Mouse (Mus musculus) retina, adult 2 months (tissue): ENCODE data around the gene Ctdnep1.
A peak's percentile ranks its signal among the peaks of the same experiment; 100 is the strongest.
"Not testable (repeated sequence)": the region's sequence is repeated elsewhere in the genome, so short reads cannot be mapped to it uniquely, and the experiment has no call there.

Experiments used
- DNase-seq: peaks from one replicate; pipeline ENCODE4 v3.0.0-alpha.2; 2012; ENCODE audit warnings: low read depth, low spot score

The Ctdnep1 gene

GRCm38 (mm10) chr11:69950807-69951459, 30.0 kb upstream of the Ctdnep1 start:
- no peak for DNase-seq

DNA sequence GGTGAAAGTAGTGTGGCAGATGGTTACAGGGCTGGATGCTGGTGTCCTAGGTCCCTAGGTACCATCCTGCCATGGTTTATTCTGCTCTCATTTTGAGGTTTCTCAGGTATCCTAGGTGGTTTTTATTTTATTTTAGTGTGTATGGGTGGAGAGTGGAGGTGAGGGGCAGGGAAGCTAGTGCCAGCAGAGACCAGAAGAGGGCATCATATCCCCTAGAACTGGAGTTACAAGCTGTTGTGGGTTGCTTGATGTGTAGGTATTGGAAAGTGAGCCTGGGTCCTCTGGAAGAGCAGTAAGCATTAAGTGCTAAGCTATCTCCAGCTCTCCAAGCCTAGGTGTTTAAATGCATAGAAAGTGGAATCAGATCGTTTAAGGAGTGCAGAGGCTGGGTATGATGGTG, 28.7 kb upstream of the Ctdnep1 start:
- DNase-seq = no peak

DNA sequence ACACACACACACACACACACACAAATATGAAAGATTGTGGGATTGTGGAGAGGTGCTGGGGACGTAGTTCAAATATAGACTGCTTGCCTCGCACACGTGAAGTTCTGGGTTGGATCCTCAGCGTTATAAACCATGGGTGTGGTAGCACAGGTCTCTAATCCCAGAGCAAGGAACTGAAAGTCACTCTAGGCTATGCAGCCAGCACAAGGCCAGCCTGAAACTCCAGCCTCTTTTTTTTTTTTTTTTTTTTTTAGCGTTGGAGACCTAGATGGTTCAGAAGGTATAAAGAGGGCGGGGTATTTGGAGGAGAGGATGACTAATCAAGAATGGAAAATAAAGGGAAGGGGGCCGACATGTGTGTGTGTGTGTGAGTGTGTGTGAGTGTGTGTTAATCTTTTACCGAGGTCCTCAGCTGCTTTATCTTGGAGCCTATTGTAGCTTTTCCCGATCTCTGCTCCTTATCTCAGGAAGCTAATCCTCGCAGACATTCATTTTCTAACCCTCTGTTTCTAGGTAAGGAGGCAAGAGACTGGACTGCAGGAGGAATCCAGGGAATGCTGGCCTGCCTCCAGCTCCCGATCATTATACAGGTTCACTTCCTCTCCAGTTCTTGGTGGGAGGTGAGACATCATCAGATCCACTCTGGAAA, 27.6 kb upstream of the Ctdnep1 start:
- DNase-seq = no peak

- not testable (repeated sequence) for DNase-seq
These were observed 25.3 kb upstream of the Ctdnep1 start for GRCm38 (mm10) chr11:69955618-69956017.

- DNase-seq = no peak
These were observed 24.7 kb upstream of the Ctdnep1 start for GRCm38 (mm10) chr11:69956218-69956617.

DNA sequence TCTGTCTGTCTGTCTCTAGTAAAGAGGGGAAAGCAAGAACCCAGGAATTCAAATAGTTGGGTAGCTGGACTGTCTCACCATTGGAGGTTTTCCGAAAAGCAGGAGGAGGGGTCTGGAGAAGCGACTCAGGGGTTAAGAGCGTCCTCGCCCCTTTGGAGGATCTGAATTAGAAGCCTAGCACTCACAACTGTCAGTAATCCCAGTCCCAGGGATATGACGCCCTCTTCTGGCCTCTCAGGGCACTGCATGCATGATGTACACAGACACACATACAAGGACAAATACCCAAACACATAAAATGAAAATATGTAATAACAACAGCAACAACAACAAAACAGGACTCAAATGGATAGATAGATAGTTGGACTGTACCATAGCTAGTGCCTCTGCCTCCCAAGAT, 20.3 kb upstream of the Ctdnep1 start:
- DNase-seq = no peak

- no peak for DNase-seq
These were observed 19.1 kb upstream of the Ctdnep1 start for GRCm38 (mm10) chr11:69961841-69962240.

DNA sequence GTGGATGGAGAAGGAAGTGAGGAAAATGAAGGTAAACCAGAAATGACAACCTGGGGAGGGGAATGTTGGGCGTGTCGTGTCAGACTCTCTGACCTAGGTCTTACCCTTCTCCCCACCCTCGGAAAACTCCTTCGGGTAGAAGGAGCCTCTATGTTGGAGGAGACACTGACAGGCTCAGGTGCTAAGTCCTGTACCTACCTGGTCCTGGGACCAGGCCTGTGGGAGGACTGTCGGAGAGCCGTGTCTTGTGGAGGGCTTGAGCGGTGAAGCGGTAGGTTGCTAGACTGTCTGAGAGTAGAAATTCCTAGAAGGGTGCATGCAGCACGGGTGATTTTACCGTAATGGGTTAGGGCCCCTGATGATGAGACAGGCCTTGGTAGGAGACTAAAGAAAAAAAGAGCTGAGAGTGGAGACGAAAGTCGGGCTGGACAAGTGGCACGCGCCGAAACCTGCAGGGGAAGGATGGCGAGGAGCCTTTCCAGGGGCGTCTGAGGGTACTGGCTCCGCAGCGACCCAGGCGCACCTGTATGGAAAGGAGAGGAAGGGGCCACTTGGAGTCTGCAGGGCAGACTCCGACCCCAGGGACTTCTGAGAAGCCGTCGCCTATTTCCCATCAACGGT, 16.2 kb upstream of the Ctdnep1 start, which contains the start of gene Cldn7:
Gene Cldn7, plus strand, starts transcription at position 130 of the 621 bp plus-strand sequence.
- DNase-seq = no peak

DNA sequence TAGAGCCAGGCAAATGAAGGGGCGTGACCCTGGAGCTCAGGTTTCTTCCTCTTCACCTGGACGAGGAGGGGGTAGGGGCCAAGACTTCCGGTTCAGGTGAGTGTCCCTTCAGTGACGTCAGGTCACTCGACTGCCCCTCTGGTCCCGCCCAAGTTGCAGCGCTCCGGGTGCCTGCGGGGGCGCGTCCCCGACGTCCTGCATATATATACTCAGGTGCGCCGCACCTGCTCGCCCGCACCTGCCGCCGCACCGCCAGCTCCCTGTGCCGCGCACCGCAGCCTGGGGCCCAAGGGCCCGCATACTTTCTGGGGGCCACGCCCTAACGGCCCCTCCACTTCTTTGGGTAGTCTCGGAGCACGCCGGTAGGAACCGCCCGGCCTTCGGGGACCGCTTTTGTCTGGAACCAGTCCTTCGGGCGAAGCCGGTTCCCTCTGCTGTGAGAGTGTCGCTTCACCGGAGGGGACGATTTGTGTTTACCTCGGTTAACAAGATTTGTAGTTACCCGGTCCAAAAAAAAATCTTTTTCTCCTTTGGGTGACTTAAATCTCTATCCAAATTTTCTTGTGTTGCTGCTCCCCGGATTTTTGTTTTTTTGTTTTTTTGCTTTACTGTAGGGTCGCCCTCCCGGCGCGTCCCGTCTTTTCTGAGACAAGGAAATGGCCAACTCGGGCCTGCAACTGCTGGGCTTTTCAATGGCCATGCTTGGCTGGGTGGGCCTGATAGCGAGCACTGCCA, 15.5 kb upstream of the Ctdnep1 start:
- no peak for DNase-seq

DNA sequence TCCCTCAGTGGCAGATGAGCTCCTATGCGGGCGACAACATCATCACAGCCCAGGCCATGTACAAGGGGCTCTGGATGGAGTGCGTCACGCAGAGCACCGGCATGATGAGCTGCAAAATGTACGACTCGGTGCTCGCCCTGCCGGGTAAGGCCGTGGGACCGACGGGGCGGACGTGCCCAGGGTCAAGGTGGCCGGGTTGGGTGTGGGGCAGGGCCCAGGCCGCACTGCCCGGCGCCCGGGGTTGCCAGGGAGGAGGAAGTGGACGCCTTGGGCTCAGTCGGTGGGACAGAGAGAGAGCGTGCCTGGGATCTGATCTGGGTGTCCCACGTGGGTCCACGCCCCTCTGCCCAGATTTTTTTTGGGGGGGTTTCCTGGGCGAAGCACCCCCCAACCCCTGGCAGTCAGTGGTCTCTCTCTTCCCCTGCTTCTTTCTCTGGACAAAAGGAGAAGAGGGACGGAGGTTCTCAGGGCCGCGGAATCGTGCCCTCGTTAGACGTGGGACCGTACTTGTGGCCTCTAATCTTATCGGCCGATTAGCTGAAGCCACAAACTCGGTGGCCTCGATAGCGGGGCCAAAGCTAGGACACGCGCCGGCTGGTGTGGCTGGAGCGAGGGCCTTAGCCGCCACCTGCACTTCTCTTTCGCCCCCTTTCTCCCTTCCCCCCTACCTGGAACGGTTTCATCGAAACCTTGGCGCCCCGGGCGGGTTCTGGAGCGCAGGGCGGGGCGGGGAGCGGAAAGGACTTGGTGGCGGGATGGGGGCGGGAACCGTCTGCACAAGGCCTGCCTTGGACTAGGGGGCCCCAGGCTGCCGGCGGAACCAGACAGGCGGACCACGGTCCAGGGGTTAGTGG, 14.7 kb upstream of the Ctdnep1 start:
- no peak for DNase-seq

GRCm38 (mm10) chr11:69966860-69967517, 14.0 kb upstream of the Ctdnep1 start:
- DNase-seq = no peak

GRCm38 (mm10) chr11:69968793-69969192, 12.2 kb upstream of the Ctdnep1 start:
- DNase-seq = no peak

GRCm38 (mm10) chr11:69970222-69970621, 10.7 kb upstream of the Ctdnep1 start:
- DNase-seq = no peak

- no peak for DNase-seq
These were observed 10.2 kb upstream of the Ctdnep1 start for GRCm38 (mm10) chr11:69970775-69971174.

DNA sequence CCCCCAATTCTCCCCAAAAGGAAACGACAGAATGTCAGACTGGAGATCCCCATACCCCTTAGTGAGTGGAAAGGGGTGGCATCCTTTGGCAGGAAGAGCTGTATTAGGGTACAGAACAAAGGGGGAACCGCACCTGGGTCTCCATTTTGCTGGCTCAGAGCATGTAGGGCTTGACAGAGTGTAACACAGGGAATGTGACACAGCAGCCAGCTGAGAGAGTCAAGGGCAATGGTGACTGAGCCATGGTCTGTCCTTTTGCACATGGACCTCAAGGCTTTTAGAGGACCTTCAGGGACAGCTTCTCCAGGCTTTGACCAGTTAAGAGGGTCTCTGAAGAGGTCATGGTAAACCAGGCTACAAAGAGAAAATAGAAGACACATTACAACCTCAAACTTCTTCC, 6.0 kb upstream of the Ctdnep1 start:
- DNase-seq = no peak

DNA sequence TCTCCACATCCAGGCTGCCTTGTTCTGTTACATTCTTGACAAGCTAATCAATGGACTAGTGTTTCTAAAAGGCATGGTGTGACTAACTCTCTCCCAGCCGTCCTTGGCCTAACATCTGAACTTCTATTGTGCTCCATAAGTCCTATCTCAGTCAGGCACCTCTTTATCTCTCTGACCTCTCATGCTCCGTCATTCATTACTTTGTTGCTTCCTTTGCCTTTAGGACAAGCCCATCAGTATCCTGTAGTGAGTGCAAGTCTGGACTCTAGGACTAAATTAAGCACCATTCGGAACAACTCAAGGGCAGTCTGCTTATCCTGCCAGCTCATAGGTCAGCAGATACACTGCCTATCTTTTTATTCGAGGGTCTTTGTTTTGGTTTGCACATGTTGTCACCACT, 4.7 kb upstream of the Ctdnep1 start:
- no peak for DNase-seq

- no peak for DNase-seq
These were observed 1.1 kb upstream of the Ctdnep1 start for GRCm38 (mm10) chr11:69979827-69980195.

DNA sequence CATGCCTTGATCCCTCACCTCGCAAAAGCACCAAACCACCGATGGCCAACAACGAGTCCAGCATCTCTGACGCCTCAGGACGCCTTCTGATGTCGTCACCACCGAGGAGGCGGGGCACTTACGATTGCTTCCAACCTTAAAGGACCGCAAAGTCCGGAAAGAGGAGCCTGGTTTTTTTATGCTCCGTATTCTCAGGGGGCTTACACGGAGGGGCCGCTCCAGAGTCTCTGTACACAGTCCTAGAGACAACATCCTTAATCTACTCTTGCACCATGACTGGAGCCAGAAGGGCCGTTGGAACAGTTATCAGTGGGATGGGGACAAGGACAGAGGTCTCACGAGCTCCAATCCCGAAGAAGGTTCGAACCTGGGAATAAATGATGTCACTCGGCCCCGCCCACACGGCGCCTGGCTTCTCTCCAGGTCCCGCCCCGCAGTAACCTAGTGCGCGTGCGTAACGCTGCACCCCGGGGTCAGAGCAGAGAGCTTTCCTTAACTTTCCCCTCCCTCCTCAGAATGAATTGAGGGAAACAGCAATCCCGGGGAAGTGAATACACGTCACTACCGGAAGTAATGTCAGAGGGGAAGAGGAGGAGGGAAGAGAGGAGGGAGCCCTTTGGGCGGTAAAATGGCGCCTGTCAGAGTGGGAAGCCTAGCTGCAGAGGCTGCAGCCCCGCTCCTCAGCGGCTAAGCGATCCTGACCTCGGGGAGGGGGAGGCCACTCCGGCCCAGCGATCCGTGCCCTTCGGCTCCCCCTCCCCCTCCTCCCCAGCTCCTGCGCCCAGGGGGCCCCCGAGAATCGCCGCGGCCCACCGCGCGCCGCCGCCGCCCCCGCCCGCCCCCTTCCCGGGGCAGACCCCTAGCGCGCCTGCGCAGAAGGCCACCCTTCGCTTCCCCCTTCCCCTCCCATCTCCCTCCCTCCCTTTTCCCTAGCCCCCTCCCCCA, 488 bp upstream of the Ctdnep1 start:
- peak; percentile 97 for DNase-seq

DNA sequence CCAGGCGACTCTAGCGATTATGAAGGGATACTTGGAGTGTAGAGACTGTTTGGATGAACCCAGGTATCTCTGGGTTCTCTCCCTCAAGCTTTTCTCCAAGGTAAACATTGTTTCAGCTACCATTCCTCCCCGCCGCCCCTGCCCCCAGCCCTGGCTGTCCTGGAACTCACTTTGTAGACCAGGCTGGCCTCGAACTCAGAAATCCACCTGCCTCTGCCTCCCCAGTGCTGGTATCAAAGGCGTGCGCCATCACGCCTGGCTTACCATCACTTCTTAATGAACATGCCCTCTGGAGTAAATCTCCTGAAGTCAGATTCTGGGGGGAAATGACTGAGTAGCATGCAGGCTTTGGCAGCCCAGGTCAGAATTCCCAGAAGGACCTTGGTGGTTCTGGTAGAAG, 1.3 kb downstream of the Ctdnep1 start, which contains the start of gene Elp5:
Gene Elp5, minus strand, starts transcription at position 293 of the 400 bp plus-strand sequence.
- DNase-seq = no peak

GRCm38 (mm10) chr11:69982877-69983276, 1.9 kb downstream of the Ctdnep1 start:
- DNase-seq = no peak
